Mouse (Mus musculus): ENCODE results near the gene Siglec1. TPM values are rescaled to one million over a fixed set of nuclear protein-coding genes. Genes with fewer than 3 reads are reported as not detected.

Siglec1 gene
- polyA plus RNA-seq (2016; fragmentation: Nextera tagmentation; extraction: Ambion mirVana) = 0.13 and 0.14 TPM in 2 replicates

DNA sequence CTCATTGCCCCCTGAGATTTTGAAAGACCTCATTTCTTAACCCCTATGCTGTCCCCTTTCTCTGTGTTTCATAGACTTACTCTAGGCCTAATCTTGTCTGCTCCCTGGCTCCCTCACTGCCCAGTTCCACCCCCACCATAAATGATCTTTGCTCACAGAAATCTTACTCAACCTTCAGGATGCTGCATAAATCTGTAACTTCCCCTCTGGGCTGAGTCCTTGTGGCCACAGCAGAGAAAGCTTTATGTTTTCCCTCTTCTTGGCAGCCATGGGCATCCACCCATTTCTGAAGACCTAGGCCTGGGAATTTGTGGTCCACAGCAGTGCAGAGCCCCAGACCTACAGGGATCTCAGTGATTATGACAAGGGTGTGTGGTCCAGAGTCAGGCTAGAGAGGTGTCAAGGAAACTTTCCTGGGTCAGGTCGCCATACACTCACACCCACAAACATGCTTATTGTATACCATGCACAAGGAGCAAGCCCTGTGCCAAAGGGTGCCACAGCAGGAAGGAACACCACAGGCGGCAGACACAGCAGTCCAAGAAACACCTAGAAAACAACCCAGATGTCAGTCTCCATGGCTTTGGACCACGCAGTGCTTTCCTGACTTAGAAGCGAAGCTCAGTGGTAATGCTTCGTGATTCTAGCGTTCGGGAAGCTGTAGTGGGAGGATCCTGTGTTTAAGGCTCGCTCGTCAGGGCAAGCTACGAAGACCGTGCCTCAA lies at the start of gene Siglec1:
Gene Siglec1 (minus strand): TSS at position 99 of the 724 bp plus-strand sequence.
- no peaks in the 10 kb centered on the region for H3K27me3 ChIP-seq
- H3K27ac ChIP-seq = no peak within 1 kb of the TSS
- H3K36me3 ChIP-seq = no peaks in the 10 kb centered on the region
- H3K4me1 ChIP-seq (replicated peaks) = no peaks in the 10 kb centered on the region
- no peak within 1 kb of the TSS for H3K9ac ChIP-seq (replicated peaks)
- H3K4me2 ChIP-seq = no peak within 1 kb of the TSS
- no peak for ATAC-seq (ENCODE audit: insufficient number of reproducible peaks, insufficient read depth, low FRiP score, low TSS enrichment, low read depth)
- 88% methylated on average over 11 of the region's 11 CpGs for WGBS
- no peaks in the 10 kb centered on the region for H3K9me3 ChIP-seq
- H3K4me3 ChIP-seq (replicated peaks) = no peak within 1 kb of the TSS

DNA sequence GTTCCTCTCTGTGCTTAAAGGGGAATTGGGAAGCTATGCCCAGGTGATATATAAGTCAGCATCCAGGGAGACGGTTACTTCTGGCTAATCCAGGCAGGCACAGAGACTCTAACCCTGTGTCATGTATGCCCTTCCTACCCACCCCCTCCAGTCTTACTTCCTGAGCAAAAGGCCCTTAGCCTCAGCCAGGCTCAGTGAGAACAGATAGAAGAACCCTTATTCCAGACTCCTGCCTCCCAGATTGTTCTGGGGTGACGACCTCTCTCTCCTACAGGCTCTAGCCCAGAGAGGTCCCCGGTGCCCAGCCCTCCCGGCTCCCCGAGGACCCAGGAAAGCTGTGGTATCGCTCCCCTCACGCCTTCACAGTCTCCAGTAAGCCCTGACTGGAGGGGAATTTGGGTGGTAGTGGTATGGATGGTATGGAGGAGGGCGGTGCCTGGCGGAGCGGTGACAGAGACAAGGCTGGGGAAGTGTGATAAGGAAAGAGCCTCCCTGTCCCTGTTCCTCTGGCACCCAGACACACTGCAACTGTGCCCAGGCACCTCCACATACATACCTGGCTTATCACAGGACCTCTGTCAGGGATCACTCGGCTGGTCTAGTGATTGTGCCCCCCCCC lies 49.1 kb upstream of the Siglec1 start:
- H3K9me3 ChIP-seq = no peaks in the 10 kb centered on the region
- H3K4me2 ChIP-seq = no peak overlapping the region
- peaks cover 86% of the 10 kb centered on the region for H3K36me3 ChIP-seq
- no peak overlapping the region for H3K4me3 ChIP-seq (replicated peaks)
- H3K4me1 ChIP-seq (replicated peaks) = peaks cover 19% of the 10 kb centered on the region
- peak; percentile 60; the same call in 1 of the 2 replicates for ATAC-seq (ENCODE audit: insufficient number of reproducible peaks, insufficient read depth, low FRiP score, low TSS enrichment, low read depth)
- 0 out of 2 replicates have a peak overlapping the region, but pooled peaks have one; percentile 18 for H3K9ac ChIP-seq (replicated peaks)
- H3K27ac ChIP-seq = 0 out of 2 replicates have a peak overlapping the region, but pooled peaks have one; percentile 4
- H3K27me3 ChIP-seq = no peaks in the 10 kb centered on the region
- WGBS = 56% methylated on average over 11 of the region's 11 CpGs

DNA sequence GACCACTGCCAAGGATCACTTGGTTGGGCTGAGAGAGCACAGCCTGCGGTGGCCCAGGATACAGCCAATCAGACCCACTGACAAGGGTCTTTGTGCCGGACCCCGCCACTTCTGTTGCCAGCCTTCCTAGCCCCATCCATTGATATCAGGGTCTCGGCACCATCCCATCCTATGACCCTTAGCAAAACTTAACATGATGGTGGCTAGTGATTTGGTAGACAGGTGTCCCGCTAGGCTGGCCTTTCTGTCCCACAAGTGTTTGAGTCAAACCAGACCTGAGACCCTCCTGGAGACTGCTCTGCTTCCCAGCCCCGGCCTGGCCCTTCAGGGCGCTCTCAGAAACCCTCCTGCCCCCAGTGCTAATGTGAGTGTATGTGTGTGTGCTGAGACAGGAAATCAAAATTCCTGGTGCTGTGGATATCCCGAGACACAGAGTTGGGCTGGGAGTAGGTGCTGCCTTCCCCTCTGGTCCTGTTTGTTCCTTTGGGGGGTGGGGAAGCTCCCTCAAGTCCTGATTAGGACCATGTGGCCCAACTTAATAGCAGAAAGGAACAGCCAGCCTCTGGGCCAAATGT lies 48.3 kb upstream of the Siglec1 start:
- H3K9me3 ChIP-seq = no peaks in the 10 kb centered on the region
- H3K9ac ChIP-seq (replicated peaks) = 0 out of 2 replicates have a peak overlapping the region, but pooled peaks have one; percentile 23
- no peak for ATAC-seq (ENCODE audit: insufficient number of reproducible peaks, insufficient read depth, low FRiP score, low TSS enrichment, low read depth)
- H3K4me1 ChIP-seq (replicated peaks) = peaks cover 19% of the 10 kb centered on the region
- peak overlapping the region; percentile 4; the same call in 1 of the 2 replicates for H3K27ac ChIP-seq
- no peaks in the 10 kb centered on the region for H3K27me3 ChIP-seq
- H3K36me3 ChIP-seq = peaks cover 80% of the 10 kb centered on the region
- H3K4me3 ChIP-seq (replicated peaks) = no peak overlapping the region
- 67% methylated on average over 8 of the region's 8 CpGs for WGBS
- no peak overlapping the region for H3K4me2 ChIP-seq

DNA sequence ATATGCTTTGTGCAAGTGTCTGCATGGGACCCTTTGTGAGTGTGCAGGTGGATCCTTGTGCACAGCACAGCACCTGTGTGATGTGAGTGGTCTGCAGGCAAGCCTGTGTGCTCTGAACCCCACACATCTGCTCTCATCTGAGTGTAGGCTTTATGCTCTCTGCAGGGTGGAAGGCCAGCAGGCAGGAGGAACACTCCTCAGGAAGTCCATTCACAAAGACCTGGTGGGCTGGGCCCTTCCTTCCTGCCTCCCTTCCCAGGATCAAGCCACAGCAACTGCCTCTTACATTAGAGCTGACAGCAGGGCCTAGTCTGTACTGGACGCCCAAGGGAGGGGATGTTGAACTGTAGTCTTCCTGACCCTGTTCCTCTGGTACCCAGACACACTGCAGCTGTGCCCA lies 47.8 kb upstream of the Siglec1 start:
- Histone ChIP-seq H3K9me3 (no peaks in the 10 kb centered on the region), H3K27ac (peak overlapping the region; percentile 4; the same call in 1 of the 2 replicates), H3K4me3 (replicated peaks) (no peak overlapping the region), H3K27me3 (no peaks in the 10 kb centered on the region), H3K36me3 (peaks cover 78% of the 10 kb centered on the region), H3K4me1 (replicated peaks) (peaks cover 19% of the 10 kb centered on the region), H3K9ac (replicated peaks) (0 out of 2 replicates have a peak overlapping the region, but pooled peaks have one; percentile 23), H3K4me2 (no peak overlapping the region)
- WGBS = 50% methylated on average over 1 of the region's 1 CpGs
- no peak for ATAC-seq (ENCODE audit: insufficient number of reproducible peaks, insufficient read depth, low FRiP score, low TSS enrichment, low read depth)

DNA sequence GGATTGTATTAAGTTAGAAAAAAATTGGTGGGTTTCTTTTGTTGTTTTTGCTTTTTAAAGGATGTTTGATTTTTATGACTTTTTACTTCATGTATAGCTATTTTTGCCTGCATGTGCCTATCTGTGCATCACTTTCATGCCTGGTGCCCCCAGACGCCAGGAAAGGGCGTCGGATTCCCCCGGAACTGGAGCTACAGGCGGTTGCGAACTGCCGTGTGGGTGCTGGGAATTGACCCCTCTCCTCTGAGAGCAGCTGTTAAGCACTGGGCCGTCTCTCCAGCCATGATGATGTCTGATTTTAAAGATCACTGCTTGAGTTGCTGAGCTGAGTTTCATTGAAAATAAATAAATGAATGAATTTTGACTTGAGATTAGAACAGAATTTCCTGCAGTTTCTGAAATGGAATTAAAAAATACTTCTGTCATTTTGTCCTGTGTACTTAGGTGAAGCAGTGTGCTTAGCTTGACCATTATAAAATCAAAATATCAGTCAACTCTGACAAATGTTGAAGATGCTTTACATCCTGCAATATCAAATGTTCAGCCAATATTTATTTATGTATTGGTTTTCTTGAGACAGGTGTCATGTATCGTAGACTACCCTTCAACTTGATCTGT lies 46.5 kb upstream of the Siglec1 start, which contains the start of gene Gm11037:
Gene Gm11037 (plus strand): TSS at position 568 of the 618 bp plus-strand sequence.
- Histone ChIP-seq H3K36me3 (peaks cover 69% of the 10 kb centered on the region), H3K27ac (peak within 1 kb of the TSS; percentile 4; the same call in 1 of the 2 replicates), H3K4me1 (replicated peaks) (peaks cover 31% of the 10 kb centered on the region), H3K4me3 (replicated peaks) (no peak within 1 kb of the TSS), H3K9me3 (no peaks in the 10 kb centered on the region), H3K27me3 (no peaks in the 10 kb centered on the region), H3K4me2 (no peak within 1 kb of the TSS), H3K9ac (replicated peaks) (no peak within 1 kb of the TSS)
- no peak for ATAC-seq (ENCODE audit: insufficient number of reproducible peaks, insufficient read depth, low FRiP score, low TSS enrichment, low read depth)
- 86% methylated on average over 9 of the region's 9 CpGs for WGBS

DNA sequence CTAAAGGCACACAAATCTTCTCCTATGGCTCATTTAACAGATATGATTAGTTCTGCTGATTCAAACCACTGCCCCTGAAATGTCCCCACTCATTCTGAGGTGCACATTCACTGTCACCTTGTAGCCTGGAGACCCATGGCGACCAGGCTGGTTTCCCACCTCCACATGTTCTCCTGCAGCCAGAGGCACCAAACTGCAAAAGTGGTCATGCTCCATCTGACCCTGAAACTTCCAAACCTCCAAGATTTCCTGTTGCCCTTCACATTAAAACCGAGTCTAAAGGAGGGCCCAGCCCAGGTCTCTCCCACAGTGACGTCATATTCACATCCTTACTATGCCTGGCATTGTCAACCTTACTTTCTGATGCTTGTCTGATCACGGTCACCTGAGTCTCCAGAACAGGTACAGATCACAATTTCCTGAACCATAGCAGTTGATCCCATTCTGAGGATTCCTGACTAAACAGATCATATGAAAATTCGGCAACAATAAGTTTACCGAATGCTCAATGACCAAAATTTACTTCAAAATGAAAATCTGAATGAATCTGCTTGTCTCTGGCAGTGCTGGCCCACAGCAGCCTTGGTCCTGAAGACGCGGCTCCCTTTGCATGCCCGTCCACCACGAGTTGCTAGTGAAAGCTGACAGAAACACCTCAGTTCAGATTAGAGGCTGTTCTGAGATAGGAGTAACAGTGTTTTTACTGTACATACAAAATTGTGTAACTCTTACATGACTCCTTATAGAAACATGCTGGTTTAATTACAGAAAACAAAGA lies 45.7 kb upstream of the Siglec1 start:
- WGBS = 86% methylated on average over 10 of the region's 10 CpGs
- ATAC-seq (ENCODE audit: insufficient number of reproducible peaks, insufficient read depth, low FRiP score, low TSS enrichment, low read depth) = no peak
- no peak overlapping the region for H3K4me3 ChIP-seq (replicated peaks)

DNA sequence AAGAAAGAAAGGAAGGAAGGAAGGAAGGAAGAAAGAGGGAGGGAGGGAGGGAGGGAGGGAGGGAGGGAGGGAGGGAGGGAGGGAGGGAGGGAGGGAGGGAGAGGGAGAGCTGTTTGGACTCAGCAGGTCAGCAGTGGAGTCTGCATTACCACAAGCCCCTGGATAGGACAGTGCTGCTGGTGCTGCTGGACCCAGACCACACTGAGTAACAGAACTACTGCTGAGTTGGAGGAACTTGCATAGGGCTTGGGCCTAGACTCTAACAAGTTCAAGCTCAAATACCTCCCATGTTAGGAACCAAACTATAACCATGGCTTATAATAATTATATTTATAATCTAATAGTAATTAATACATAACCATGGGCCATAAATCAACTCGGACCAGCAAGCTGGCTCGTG lies 44.3 kb upstream of the Siglec1 start:
- no peaks in the 10 kb centered on the region for H3K9me3 ChIP-seq
- no peak overlapping the region for H3K9ac ChIP-seq (replicated peaks)
- H3K4me3 ChIP-seq (replicated peaks) = no peak overlapping the region
- no peaks in the 10 kb centered on the region for H3K27me3 ChIP-seq
- WGBS = 84% methylated on average over 2 of the region's 2 CpGs
- no peak overlapping the region for H3K4me2 ChIP-seq
- peaks cover 47% of the 10 kb centered on the region for H3K36me3 ChIP-seq
- no peak for ATAC-seq (ENCODE audit: insufficient number of reproducible peaks, insufficient read depth, low FRiP score, low TSS enrichment, low read depth)
- peaks cover 52% of the 10 kb centered on the region for H3K4me1 ChIP-seq (replicated peaks)
- H3K27ac ChIP-seq = no peak overlapping the region

More for the DNA sequence above, 45.7 kb upstream of the Siglec1 start:
- Histone ChIP-seq H3K4me2 (no peak overlapping the region), H3K27ac (no peak overlapping the region), H3K27me3 (no peaks in the 10 kb centered on the region), H3K9me3 (no peaks in the 10 kb centered on the region), H3K9ac (replicated peaks) (no peak overlapping the region), H3K4me1 (replicated peaks) (peaks cover 38% of the 10 kb centered on the region), H3K36me3 (peaks cover 62% of the 10 kb centered on the region)

DNA sequence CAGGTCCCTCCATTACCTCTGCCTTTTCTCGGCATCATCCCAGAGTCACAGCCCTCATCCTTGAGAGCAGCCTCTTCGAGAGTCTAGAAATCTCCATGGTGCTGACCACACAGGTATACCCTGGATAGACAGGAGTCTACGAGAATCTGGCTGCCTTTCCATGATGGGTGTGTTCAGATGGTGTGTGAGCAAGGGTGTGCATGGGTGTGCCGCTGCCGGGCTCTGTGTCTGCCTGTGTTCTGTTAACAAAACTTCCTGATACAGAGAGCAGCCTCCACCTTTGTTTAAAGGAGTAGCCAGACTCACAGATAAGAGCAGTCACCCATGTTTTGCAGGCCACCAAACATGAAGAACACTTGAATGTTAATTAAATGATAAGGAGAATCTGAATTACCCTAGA lies 43.3 kb upstream of the Siglec1 start:
- Histone ChIP-seq H3K4me1 (replicated peaks) (peaks cover 45% of the 10 kb centered on the region), H3K36me3 (peaks cover 37% of the 10 kb centered on the region), H3K9me3 (no peaks in the 10 kb centered on the region), H3K27me3 (no peaks in the 10 kb centered on the region), H3K4me2 (no peak overlapping the region), H3K27ac (no peak overlapping the region), H3K4me3 (replicated peaks) (no peak overlapping the region), H3K9ac (replicated peaks) (no peak overlapping the region)
- no peak for ATAC-seq (ENCODE audit: insufficient number of reproducible peaks, insufficient read depth, low FRiP score, low TSS enrichment, low read depth)
- 89% methylated on average over 5 of the region's 5 CpGs for WGBS

DNA sequence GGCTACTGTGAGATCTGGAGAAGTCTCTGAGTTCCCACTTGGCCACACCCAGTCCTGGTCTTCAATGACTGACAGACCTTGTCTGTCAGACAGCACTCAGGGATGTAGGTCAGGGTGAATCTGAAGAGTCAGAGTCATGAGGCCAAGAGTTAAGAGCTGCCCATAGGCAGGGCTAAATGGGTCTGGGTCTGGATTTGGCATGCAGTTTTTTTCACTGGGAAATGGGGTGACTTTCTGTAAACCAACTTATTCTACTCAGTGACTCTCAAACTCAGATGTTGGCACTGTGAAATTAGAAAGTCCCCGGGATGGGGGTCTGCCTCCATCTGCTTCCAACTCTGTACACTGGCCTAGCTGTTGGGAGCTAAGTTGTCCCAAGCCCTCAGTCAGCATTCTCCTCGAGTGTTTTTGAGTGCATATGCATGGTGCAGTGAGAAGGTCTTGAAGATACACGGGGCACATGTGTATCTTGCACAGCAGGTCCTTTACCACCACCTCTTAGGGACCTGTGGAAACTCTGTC lies 42.1 kb upstream of the Siglec1 start:
- 86% methylated on average over 3 of the region's 3 CpGs for WGBS
- Histone ChIP-seq H3K9ac (replicated peaks) (no peak overlapping the region), H3K27ac (no peak overlapping the region), H3K4me3 (replicated peaks) (0 out of 2 replicates have a peak overlapping the region, but pooled peaks have one; percentile 70), H3K4me1 (replicated peaks) (peaks cover 35% of the 10 kb centered on the region), H3K27me3 (no peaks in the 10 kb centered on the region), H3K4me2 (peak overlapping the region; percentile 75), H3K9me3 (no peaks in the 10 kb centered on the region), H3K36me3 (peaks cover 26% of the 10 kb centered on the region; the same call in 1 of the 2 replicates)
- no peak for ATAC-seq (ENCODE audit: insufficient number of reproducible peaks, insufficient read depth, low FRiP score, low TSS enrichment, low read depth)

DNA sequence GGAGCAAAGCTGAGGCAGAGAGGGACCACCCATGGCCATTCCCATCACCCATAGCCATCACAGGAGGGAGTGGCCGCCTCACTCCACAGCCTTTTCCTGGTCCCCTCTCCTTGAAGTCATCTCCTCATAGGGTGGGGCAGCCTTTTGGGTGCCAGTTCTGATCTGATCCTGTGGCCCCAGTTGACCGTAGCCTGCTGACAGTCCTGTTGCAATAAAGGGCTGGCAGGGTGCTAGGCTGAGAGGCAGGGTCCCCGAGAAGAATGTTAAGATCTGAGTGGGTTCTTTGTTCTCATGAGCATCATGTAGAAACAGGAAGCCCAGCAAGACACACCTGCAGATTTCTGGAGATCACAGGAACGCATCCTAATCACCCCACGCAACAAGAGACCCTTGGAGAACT lies 41.6 kb upstream of the Siglec1 start:
- peak overlapping the region; percentile 75 for H3K4me2 ChIP-seq
- 80% methylated on average over 5 of the region's 5 CpGs for WGBS
- H3K27me3 ChIP-seq = no peaks in the 10 kb centered on the region
- ATAC-seq (ENCODE audit: insufficient number of reproducible peaks, insufficient read depth, low FRiP score, low TSS enrichment, low read depth) = no peak
- peaks cover 35% of the 10 kb centered on the region for H3K4me1 ChIP-seq (replicated peaks)
- H3K36me3 ChIP-seq = peaks cover 26% of the 10 kb centered on the region; the same call in 1 of the 2 replicates
- H3K9ac ChIP-seq (replicated peaks) = peak overlapping the region; percentile 91
- H3K9me3 ChIP-seq = no peaks in the 10 kb centered on the region
- H3K27ac ChIP-seq = no peak overlapping the region
- peak overlapping the region; percentile 70 for H3K4me3 ChIP-seq (replicated peaks)

Measured in limb, embryonic 12.5 days (tissue).